ENCODE assay signal across 8 mouse cellular contexts in genomic region chr19:38836084-38836437, GRCm38 (mm10). TPM values are rescaled to one million over a fixed set of nuclear protein-coding genes. Genes with fewer than 3 reads are reported as not detected.
DNase-seq lines count a peak whose midpoint lies in the region; ATAC-seq and TF ChIP-seq lines count a peak whose summit lies in the region.

No protein-coding gene starts in this region.

- no peak for ATAC-seq in heart, embryonic 13.5 days (ENCODE audit: extremely low read depth, insufficient number of reproducible peaks, low FRiP score, low TSS enrichment)
- ATAC-seq in forebrain, embryonic 15.5 days (replicated peaks), result no peak; the same call in 1 of the 2 replicates
- 0 out of 2 replicates have a peak, but pooled peaks have one; percentile 0 for ATAC-seq in liver, postnatal 0 days

- 20% methylated on average over 10 of the region's 10 CpGs for WGBS in heart, embryonic 13.5 days
- WGBS in forebrain, embryonic 15.5 days, result 28% methylated on average over 10 of the region's 10 CpGs
- 19% methylated on average over 10 of the region's 10 CpGs for WGBS in liver, postnatal 0 days (ENCODE audit: insufficient replicate concordance)

- DNase-seq in heart, adult 11 months, result no peak
- DNase-seq in liver, postnatal 0 days, result no peak
- no peak for DNase-seq in T-cell, adult 2 months (ENCODE audit: low spot score)
- DNase-seq in layer of hippocampus, adult 9-10 months (ENCODE audit: low spot score), result no peak
- DNase-seq in left cerebral cortex, adult 9 months (ENCODE audit: low spot score in 2 of 2), result no peak

- peak overlapping the region; percentile 92 for H3K27ac ChIP-seq in heart, embryonic 13.5 days (replicated peaks)
- H3K27ac ChIP-seq in forebrain, embryonic 15.5 days (replicated peaks), result peak overlapping the region; percentile 93
- H3K27ac ChIP-seq in liver, postnatal 0 days (ENCODE audit: low read depth), result peak overlapping the region; percentile 92

- no peaks in the 10 kb centered on the region for H3K9me3 ChIP-seq in heart, embryonic 13.5 days
- H3K9me3 ChIP-seq in E14TG2a.4 (ENCODE audit: low read length), result no peaks in the 10 kb centered on the region
- no peaks in the 10 kb centered on the region for H3K9me3 ChIP-seq in forebrain, embryonic 15.5 days
- no peaks in the 10 kb centered on the region for H3K9me3 ChIP-seq in liver, postnatal 0 days (ENCODE audit: low read length)

- H3K4me3 ChIP-seq in heart, embryonic 13.5 days, result peak overlapping the region; percentile 90
- peak overlapping the region; percentile 89 for H3K4me3 ChIP-seq in E14TG2a.4 (replicated peaks; ENCODE audit: low read length)
- H3K4me3 ChIP-seq in forebrain, embryonic 15.5 days, result peak overlapping the region; percentile 84
- H3K4me3 ChIP-seq in liver, postnatal 0 days (ENCODE audit: low read depth, low read length), result peak overlapping the region; percentile 91

- no peaks in the 10 kb centered on the region for H3K27me3 ChIP-seq in heart, embryonic 13.5 days (replicated peaks)
- H3K27me3 ChIP-seq in E14TG2a.4 (ENCODE audit: insufficient read depth, low read length), result peaks cover 21% of the 10 kb centered on the region
- H3K27me3 ChIP-seq in forebrain, embryonic 15.5 days, result no peaks in the 10 kb centered on the region
- no peaks in the 10 kb centered on the region for H3K27me3 ChIP-seq in liver, postnatal 0 days (ENCODE audit: insufficient read depth, low read length)

- peak overlapping the region; percentile 70 for H3K4me2 ChIP-seq in heart, embryonic 13.5 days
- H3K4me2 ChIP-seq in forebrain, embryonic 15.5 days (replicated peaks), result peak overlapping the region; percentile 55
- peak overlapping the region; percentile 88 for H3K4me2 ChIP-seq in liver, postnatal 0 days (ENCODE audit: low read depth, low read length)

- TF ChIP-seq CTCF in E14TG2a.4 (conservative IDR thresholded peaks at IDR 0.05; ENCODE audit: low read length), result no peak
- no peak for TF ChIP-seq CTCF in liver, postnatal 0 days (IDR thresholded peaks at IDR 0.05; ENCODE audit: low read depth)

- peaks cover 18% of the 10 kb centered on the region for H3K4me1 ChIP-seq in heart, embryonic 13.5 days
- peaks cover 10% of the 10 kb centered on the region for H3K4me1 ChIP-seq in E14TG2a.4 (replicated peaks; ENCODE audit: low read depth, low read length)
- peaks cover 17% of the 10 kb centered on the region; the same call in 1 of the 2 replicates for H3K4me1 ChIP-seq in forebrain, embryonic 15.5 days
- peaks cover 11% of the 10 kb centered on the region for H3K4me1 ChIP-seq in liver, postnatal 0 days (ENCODE audit: insufficient read depth)

- H3K36me3 ChIP-seq in heart, embryonic 13.5 days, result no peaks in the 10 kb centered on the region
- H3K36me3 ChIP-seq in E14TG2a.4 (ENCODE audit: insufficient read depth, low read length), result no peaks in the 10 kb centered on the region
- no peaks in the 10 kb centered on the region for H3K36me3 ChIP-seq in forebrain, embryonic 15.5 days
- no peaks in the 10 kb centered on the region for H3K36me3 ChIP-seq in liver, postnatal 0 days (replicated peaks; ENCODE audit: insufficient read depth, low read length)

- H3K9ac ChIP-seq in heart, embryonic 13.5 days, result peak overlapping the region; percentile 92
- peak overlapping the region; percentile 75 for H3K9ac ChIP-seq in forebrain, embryonic 15.5 days (replicated peaks)
- peak overlapping the region; percentile 89 for H3K9ac ChIP-seq in liver, postnatal 0 days (replicated peaks)

- TF ChIP-seq EP300 in liver, postnatal 0 days (IDR thresholded peaks at IDR 0.05; ENCODE audit: low read depth), result no peak

RNA-seq across cellular contexts. Expression of gene Tbc1d12, which starts 0.3 kb away (rescaled TPM):
- polyA plus RNA-seq in heart, embryonic 13.5 days (2015; fragmentation: Nextera tagmentation; extraction: Ambion mirVana), result 1.5 and 1.7 TPM in 2 replicates
- 4.4 and 5.0 TPM in 2 replicates for polyA plus RNA-seq in forebrain, embryonic 15.5 days (2015; fragmentation: Nextera tagmentation; extraction: Ambion mirVana)
- 1.0 and 1.2 TPM in 2 replicates for polyA plus RNA-seq in liver, postnatal 0 days (2015; fragmentation: Nextera tagmentation; extraction: Ambion mirVana)

RNA-seq across cellular contexts. Expression of gene Noc3l, which starts 17.0 kb away (rescaled TPM):
- 4.0 and 4.1 TPM in 2 replicates for polyA plus RNA-seq in heart, embryonic 13.5 days (2015; fragmentation: Nextera tagmentation; extraction: Ambion mirVana)
- polyA plus RNA-seq in forebrain, embryonic 15.5 days (2015; fragmentation: Nextera tagmentation; extraction: Ambion mirVana), result 6.0 and 7.1 TPM in 2 replicates
- polyA plus RNA-seq in liver, postnatal 0 days (2015; fragmentation: Nextera tagmentation; extraction: Ambion mirVana), result 1.4 and 1.8 TPM in 2 replicates
